Mouse (Mus musculus) erythroblast, embryonic 14.5 days (primary cell): ENCODE data around the gene Thbs3.

Experiments
- GATA1 ChIP-seq: IDR thresholded peaks from 2 replicates; pipeline ENCODE4 v1.6.1; 2012; ENCODE audit warnings: low read length, inconsistent platforms, mixed read lengths
- TAL1 ChIP-seq: IDR thresholded peaks from 3 replicates; pipeline ENCODE4 v1.6.1; 2012; ENCODE audit warnings: low read length, inconsistent platforms, mixed read lengths

DNA sequence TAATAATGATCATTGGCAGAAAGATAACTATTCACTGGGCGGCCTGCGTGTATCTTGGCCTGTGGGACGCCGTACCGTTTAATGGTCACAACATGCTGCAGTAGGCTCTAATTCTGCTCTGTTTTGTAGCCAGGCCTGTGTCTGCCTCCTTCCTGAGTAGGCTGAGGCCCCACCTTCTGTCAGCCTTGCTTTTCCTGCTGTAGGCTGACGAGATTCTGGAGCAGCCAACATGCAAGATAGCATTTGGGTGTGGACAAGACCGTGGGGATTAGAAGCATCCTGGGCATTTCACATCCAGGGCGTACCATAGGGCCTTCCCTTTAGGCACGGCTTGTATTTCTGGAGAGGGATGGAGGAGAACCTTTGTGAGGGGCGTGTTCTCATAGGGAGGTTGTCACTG is 47.4 kb downstream of the Thbs3 start:
- TF ChIP-seq TAL1 (no peak), GATA1 (no peak)
